Mouse (Mus musculus) forebrain, embryonic 16.5 days (tissue): ENCODE results near the gene Gm9945. TPM values are rescaled to one million over a fixed set of nuclear protein-coding genes. Genes with fewer than 3 reads are reported as not detected.
A peak's percentile ranks its signal among the peaks of the same experiment; 100 is the strongest.

ENCODE experiments used
- ATAC-seq: fragments of 200-750 bp; cut with Nextera tagmentation; 2 replicates; pipeline ENCODE4 v1.8.0; 2017; ENCODE audit warnings: mild to moderate bottlenecking, moderate library complexity
- H3K27ac ChIP-seq: fragments of 300-500 bp; sonication (generic); 2 replicates; pipeline ENCODE4 v1.5.1; 2014; ENCODE audit warnings: low read length, control low read depth
- H3K27me3 ChIP-seq: fragments of 300-500 bp; sonication (generic); replicated peaks from 2 replicates; pipeline ENCODE4 v1.6.1; 2014; ENCODE audit warnings: low read length; ENCODE audit not compliant: control insufficient read depth, insufficient read depth
- H3K36me3 ChIP-seq: fragments of 300-500 bp; sonication (generic); 2 replicates; pipeline ENCODE4 v1.6.1; 2014; ENCODE audit not compliant: control insufficient read depth, insufficient read depth
- H3K4me1 ChIP-seq: fragments of 300-500 bp; sonication (generic); replicated peaks from 2 replicates; pipeline ENCODE4 v1.6.1; 2014; ENCODE audit warnings: low read length; ENCODE audit not compliant: control insufficient read depth, insufficient read depth
- H3K4me2 ChIP-seq: fragments of 300-500 bp; sonication (generic); 2 replicates; pipeline ENCODE4 v1.6.1; 2014; ENCODE audit warnings: mild to moderate bottlenecking, low read length, control low read depth
- H3K4me3 ChIP-seq: fragments of 300-500 bp; sonication (generic); replicated peaks from 2 replicates; pipeline ENCODE4 v1.5.1; 2014; ENCODE audit warnings: mild to moderate bottlenecking, low read length, control low read depth
- H3K9ac ChIP-seq: fragments of 300-500 bp; sonication (generic); replicated peaks from 2 replicates; pipeline ENCODE4 v1.6.1; 2014; ENCODE audit warnings: low read depth, low read length, control low read depth
- H3K9me3 ChIP-seq: fragments of 300-500 bp; sonication (generic); 2 replicates; pipeline ENCODE4 v1.6.1; 2016; ENCODE audit warnings: low read length; ENCODE audit not compliant: control insufficient read depth
- WGBS: fragments of 180-500 bp; shearing (Covaris S2); extraction: QIAGEN DNeasy Blood & Tissue Kit; methylation state at CpG from one replicate; pipeline ENCODE4 v1.1.7; 2014; 5-methylcytosine and 5-hydroxymethylcytosine counted together
- polyA plus RNA-seq: library from polyadenylated mRNA; unstranded; fragments of >200 nt; fragmentation: Nextera tagmentation; extraction: Ambion mirVana; gene quantifications from 2 replicates; pipeline ENCODE4 v1.2.1, GENCODE M21; 2015

Gm9945 gene
- polyA plus RNA-seq, 1 experiment from 2014 or later: not detected

GRCm38 (mm10) chr11:53516775-53517627, 37.0 kb downstream of the Gm9945 start:
- 70% methylated on average over 8 of the region's 8 CpGs for WGBS
- Histone ChIP-seq H3K36me3 (no peaks in the 10 kb centered on the region), H3K27me3 (no peaks in the 10 kb centered on the region), H3K9ac (no peak overlapping the region), H3K4me1 (peaks cover 18% of the 10 kb centered on the region), H3K9me3 (no peaks in the 10 kb centered on the region), H3K27ac (no peak overlapping the region), H3K4me3 (no peak overlapping the region), H3K4me2 (no peak overlapping the region)
- ATAC-seq: no peak

GRCm38 (mm10) chr11:53518759-53519158, 38.8 kb downstream of the Gm9945 start:
- no peak for ATAC-seq
- Histone ChIP-seq H3K4me2 (no peak overlapping the region), H3K27me3 (no peaks in the 10 kb centered on the region), H3K36me3 (no peaks in the 10 kb centered on the region), H3K27ac (no peak overlapping the region), H3K9ac (no peak overlapping the region), H3K9me3 (no peaks in the 10 kb centered on the region), H3K4me1 (peaks cover 28% of the 10 kb centered on the region), H3K4me3 (no peak overlapping the region)
- WGBS: 64% methylated on average over 5 of the region's 5 CpGs

GRCm38 (mm10) chr11:53519207-53520121, 39.5 kb downstream of the Gm9945 start, which contains the start of gene Sept8:
Sept8 (plus strand) TSS chr11:53519257.
- Histone ChIP-seq H3K9me3 (no peaks in the 10 kb centered on the region), H3K4me1 (peaks cover 28% of the 10 kb centered on the region), H3K27me3 (no peaks in the 10 kb centered on the region), H3K4me2 (peak within 1 kb of the TSS; percentile 67), H3K36me3 (no peaks in the 10 kb centered on the region), H3K9ac (peak within 1 kb of the TSS; percentile 80), H3K27ac (peak within 1 kb of the TSS; percentile 52; the same call in 1 of the 2 replicates), H3K4me3 (peak within 1 kb of the TSS; percentile 78)
- WGBS: 5% methylated on average over 75 of the region's 79 CpGs
- ATAC-seq: peak; percentile 93

- H3K9me3 ChIP-seq: no peaks in the 10 kb centered on the region
- peaks cover 28% of the 10 kb centered on the region for H3K4me1 ChIP-seq
- no peaks in the 10 kb centered on the region for H3K36me3 ChIP-seq
- H3K27ac ChIP-seq: peak overlapping the region; percentile 52
- peak overlapping the region; percentile 80 for H3K9ac ChIP-seq
- peak overlapping the region; percentile 78 for H3K4me3 ChIP-seq
- no peaks in the 10 kb centered on the region for H3K27me3 ChIP-seq
- peak overlapping the region; percentile 67 for H3K4me2 ChIP-seq
- under 1% methylated on average over 24 of the region's 24 CpGs for WGBS
- peak; percentile 27 for ATAC-seq
Observed at GRCm38 (mm10) chr11:53520122-53520978, 40.4 kb downstream of the Gm9945 start.

GRCm38 (mm10) chr11:53521120-53521820, 41.3 kb downstream of the Gm9945 start:
- WGBS: 48% methylated on average over 16 of the region's 16 CpGs
- Histone ChIP-seq H3K4me2 (peak overlapping the region; percentile 67), H3K4me3 (peak overlapping the region; percentile 78), H3K27me3 (no peaks in the 10 kb centered on the region), H3K9ac (0 out of 2 replicates have a peak overlapping the region, but pooled peaks have one; percentile 80), H3K36me3 (no peaks in the 10 kb centered on the region), H3K4me1 (peaks cover 28% of the 10 kb centered on the region), H3K27ac (no peak overlapping the region), H3K9me3 (no peaks in the 10 kb centered on the region)
- ATAC-seq: no peak

GRCm38 (mm10) chr11:53521821-53522131, 41.8 kb downstream of the Gm9945 start:
- Histone ChIP-seq H3K27me3 (no peaks in the 10 kb centered on the region), H3K9me3 (no peaks in the 10 kb centered on the region), H3K4me3 (no peak overlapping the region), H3K4me1 (peaks cover 28% of the 10 kb centered on the region), H3K9ac (no peak overlapping the region), H3K27ac (no peak overlapping the region), H3K4me2 (peak overlapping the region; percentile 67; the same call in 1 of the 2 replicates), H3K36me3 (no peaks in the 10 kb centered on the region)
- 94% methylated on average over 7 of the region's 7 CpGs for WGBS
- ATAC-seq: no peak

- no peak overlapping the region for H3K9ac ChIP-seq
- WGBS: 94% methylated on average over 3 of the region's 3 CpGs
- no peak overlapping the region for H3K27ac ChIP-seq
- H3K36me3 ChIP-seq: no peaks in the 10 kb centered on the region
- H3K27me3 ChIP-seq: no peaks in the 10 kb centered on the region
- no peak overlapping the region for H3K4me2 ChIP-seq
- H3K4me1 ChIP-seq: peaks cover 28% of the 10 kb centered on the region
- H3K4me3 ChIP-seq: no peak overlapping the region
- H3K9me3 ChIP-seq: no peaks in the 10 kb centered on the region
- no peak for ATAC-seq
Observed at GRCm38 (mm10) chr11:53522362-53522761, 42.4 kb downstream of the Gm9945 start.

GRCm38 (mm10) chr11:53522930-53523329, 43.0 kb downstream of the Gm9945 start:
- no peaks in the 10 kb centered on the region for H3K9me3 ChIP-seq
- no peaks in the 10 kb centered on the region for H3K27me3 ChIP-seq
- no peak overlapping the region for H3K9ac ChIP-seq
- no peak overlapping the region for H3K27ac ChIP-seq
- no peaks in the 10 kb centered on the region for H3K36me3 ChIP-seq
- H3K4me1 ChIP-seq: peaks cover 31% of the 10 kb centered on the region
- no peak for ATAC-seq
- no peak overlapping the region for H3K4me3 ChIP-seq
- 57% methylated on average over 9 of the region's 9 CpGs for WGBS
- no peak overlapping the region for H3K4me2 ChIP-seq
